Mouse (Mus musculus) bone marrow, adult 2 months (tissue): Measurements from ENCODE around the gene Platr17.

Experiments used
- CTCF ChIP-seq: fragments of 200-500 bp; IDR thresholded peaks from 2 replicates; pipeline ENCODE4 v1.5.1; 2011; ENCODE audit warnings: low read length, control low read depth; ENCODE audit not compliant: control insufficient read depth, insufficient read depth
- POLR2A ChIP-seq: fragments of 200-500 bp; IDR thresholded peaks from 2 replicates; pipeline ENCODE4 v1.6.1; 2011; ENCODE audit warnings: low read depth, mild to moderate bottlenecking, control low read depth, low read length, borderline replicate concordance; ENCODE audit not compliant: control insufficient read depth

- TF ChIP-seq CTCF (no peak), POLR2A (no peak)
Observed at GRCm38 (mm10) chr17:33911813-33912414, 7.0 kb downstream of the Platr17 start.
